Mouse (Mus musculus) spleen, adult 2 months (tissue): Measurements from ENCODE around the gene Dnaja3. TPM values are rescaled to one million over a fixed set of nuclear protein-coding genes. Genes with fewer than 3 reads are reported as not detected.

ENCODE experiments used
- DNase-seq, 2 experiments: peaks; one replicate each; pipeline versions ENCODE4 v3.0.0 to v3.0.0-alpha.2; 2012 to 2021; ENCODE audit warnings: low spot score in 2 of 2, low read depth in 1 of 2
- H3K27ac ChIP-seq: fragments of 200-500 bp; 2 replicates; pipeline ENCODE4 v1.5.1; 2012; ENCODE audit warnings: low read length, inconsistent platforms; ENCODE audit not compliant: insufficient read depth
- H3K27me3 ChIP-seq: fragments of 200-500 bp; 2 replicates; pipeline ENCODE4 v1.6.1; 2012; ENCODE audit warnings: mild to moderate bottlenecking, moderate library complexity, low read length, inconsistent platforms; ENCODE audit not compliant: control insufficient read depth, insufficient read depth
- H3K36me3 ChIP-seq: fragments of 200-500 bp; 2 replicates; pipeline ENCODE4 v1.6.1; 2012; ENCODE audit warnings: mild to moderate bottlenecking, low read length, inconsistent platforms; ENCODE audit not compliant: control insufficient read depth, insufficient read depth
- H3K4me1 ChIP-seq: fragments of 200-500 bp; 2 replicates; pipeline ENCODE4 v1.6.1; 2011; ENCODE audit warnings: inconsistent platforms; ENCODE audit not compliant: control insufficient read depth, insufficient read depth, insufficient read length
- H3K4me3 ChIP-seq: fragments of 200-500 bp; 2 replicates; pipeline ENCODE4 v1.5.1; 2011; ENCODE audit warnings: mild to moderate bottlenecking, inconsistent platforms; ENCODE audit not compliant: insufficient read depth, insufficient read length; ENCODE audit errors: extremely low read depth
- CTCF ChIP-seq: fragments of 200-500 bp; IDR thresholded peaks from 2 replicates; pipeline ENCODE4 v1.5.1; 2011; ENCODE audit warnings: mild to moderate bottlenecking, inconsistent platforms; ENCODE audit not compliant: insufficient read depth, insufficient read length, insufficient replicate concordance; ENCODE audit errors: extremely low read depth
- POLR2A ChIP-seq: fragments of 200-500 bp; IDR thresholded peaks from 2 replicates; pipeline ENCODE4 v1.6.1; 2011; ENCODE audit warnings: low read depth, low read length, inconsistent platforms
- WGBS: fragments of 180-500 bp; shearing (Covaris S2); methylation state at CpG from one replicate; pipeline ENCODE4 v1.1.7; 2018; 5-methylcytosine and 5-hydroxymethylcytosine counted together
- polyA plus RNA-seq: library from polyadenylated mRNA; depleted of rRNA; stranded (reverse); fragments of >200 nt; gene quantifications from 2 replicates; pipeline ENCODE4 v1.2.3, GENCODE M21; 2012

Gene Dnaja3
- polyA plus RNA-seq, 1 experiment: 11.0 TPM

DNA sequence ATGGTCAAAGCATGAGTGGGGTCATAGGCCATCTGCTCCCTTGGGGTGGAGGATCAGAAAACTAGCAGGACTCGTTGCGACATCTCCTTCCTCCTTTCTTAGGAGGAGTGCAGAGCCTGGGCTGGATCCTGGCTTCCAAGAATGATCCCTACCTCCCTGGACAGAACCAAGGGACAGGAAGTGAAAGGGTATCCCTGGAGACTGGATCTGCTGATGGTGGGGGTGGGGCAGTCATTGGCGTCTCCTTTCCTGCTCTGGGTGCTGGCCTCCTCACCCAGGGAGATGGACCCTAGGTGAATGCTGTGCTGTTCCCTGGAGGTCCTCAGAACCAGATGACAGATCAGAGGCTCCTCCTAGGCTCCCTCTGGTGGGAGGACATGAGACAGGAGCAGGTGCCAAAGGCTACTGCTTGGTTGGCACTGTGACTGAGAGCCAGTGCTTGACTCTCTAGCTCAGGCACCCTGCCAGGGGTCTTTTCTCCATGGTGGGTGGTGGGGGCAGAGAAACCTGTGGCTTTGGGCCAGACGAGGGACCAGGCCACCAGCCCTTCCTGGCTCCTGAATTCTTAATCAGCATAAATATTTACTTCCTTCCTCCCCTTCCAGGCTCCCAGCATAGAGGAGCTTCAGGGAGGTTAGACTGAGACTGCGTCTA lies 33.2 kb upstream of the Dnaja3 start:
- Histone ChIP-seq H3K27me3 (no peaks in the 10 kb centered on the region), H3K27ac (no peak overlapping the region; the same call in 1 of the 2 replicates), H3K4me1 (no peaks in the 10 kb centered on the region), H3K4me3 (no peak overlapping the region), H3K36me3 (no peaks in the 10 kb centered on the region)
- DNase-seq: no peak
- WGBS: 46% methylated on average over 5 of the region's 5 CpGs
- no peak for TF ChIP-seq POLR2A
- TF ChIP-seq CTCF: 0 out of 2 replicates have a peak, but pooled peaks have one; percentile 14

DNA sequence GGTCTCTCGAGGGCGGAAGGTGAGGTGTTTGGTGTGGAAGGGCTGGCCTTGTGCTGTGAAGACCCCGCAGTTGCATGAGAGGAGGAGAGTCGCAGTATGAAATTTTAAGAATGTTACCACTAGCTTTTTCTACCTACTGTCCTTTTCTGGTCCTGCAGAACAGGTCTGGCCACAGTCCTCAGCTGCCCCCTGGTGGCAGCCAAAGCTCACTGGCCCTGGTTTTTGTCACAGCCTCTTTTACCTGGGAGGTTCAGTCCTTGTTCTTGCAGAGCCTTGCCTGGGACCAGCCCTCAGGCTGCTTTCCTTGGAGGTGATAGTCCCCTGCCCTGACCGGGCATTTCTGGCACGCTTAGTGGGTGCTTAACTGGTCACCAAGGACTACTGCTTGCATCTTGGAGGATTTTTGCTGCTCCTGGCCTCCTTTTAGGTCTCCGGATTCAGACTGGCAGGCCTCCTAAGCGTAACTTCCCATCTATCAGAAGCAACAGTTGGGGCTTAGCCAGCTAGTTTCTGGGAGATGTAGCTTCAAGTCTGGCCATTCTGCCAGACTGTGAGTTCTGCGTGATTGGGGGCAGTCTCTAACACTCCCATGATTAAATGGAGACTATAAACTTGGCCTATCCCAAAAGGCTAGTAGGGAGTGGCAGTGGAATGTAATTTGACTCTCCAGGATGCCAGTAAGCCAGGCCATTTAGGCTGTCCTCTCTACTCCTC lies 31.8 kb upstream of the Dnaja3 start:
- DNase-seq: peak; percentile 61 to 79
- no peaks in the 10 kb centered on the region for H3K36me3 ChIP-seq
- 59% methylated on average over 9 of the region's 9 CpGs for WGBS
- H3K27ac ChIP-seq: no peak overlapping the region
- H3K27me3 ChIP-seq: no peaks in the 10 kb centered on the region
- TF ChIP-seq POLR2A: no peak
- peak; percentile 99 for TF ChIP-seq CTCF
- H3K4me1 ChIP-seq: no peaks in the 10 kb centered on the region
- H3K4me3 ChIP-seq: no peak overlapping the region

GRCm38 (mm10) chr16:4608532-4609059 lies 31.2 kb upstream of the Dnaja3 start:
- DNase-seq: no peak
- Histone ChIP-seq H3K36me3 (no peaks in the 10 kb centered on the region), H3K4me3 (no peak overlapping the region), H3K27me3 (no peaks in the 10 kb centered on the region), H3K4me1 (no peaks in the 10 kb centered on the region), H3K27ac (no peak overlapping the region)
- WGBS: 87% methylated on average over 19 of the region's 19 CpGs
- TF ChIP-seq CTCF (no peak), POLR2A (no peak)

- TF ChIP-seq CTCF (no peak), POLR2A (no peak)
- no peak overlapping the region for H3K27ac ChIP-seq
- no peak for DNase-seq
- 81% methylated on average over 5 of the region's 5 CpGs for WGBS
- H3K4me3 ChIP-seq: no peak overlapping the region
- no peaks in the 10 kb centered on the region for H3K27me3 ChIP-seq
- H3K4me1 ChIP-seq: no peaks in the 10 kb centered on the region
- H3K36me3 ChIP-seq: peaks cover 2% of the 10 kb centered on the region
These were observed 28.6 kb upstream of the Dnaja3 start for GRCm38 (mm10) chr16:4611193-4611592.

- no peaks in the 10 kb centered on the region for H3K4me1 ChIP-seq
- H3K27me3 ChIP-seq: no peaks in the 10 kb centered on the region
- H3K27ac ChIP-seq: no peak overlapping the region
- TF ChIP-seq POLR2A (no peak), CTCF (no peak)
- H3K4me3 ChIP-seq: no peak overlapping the region
- peaks cover 2% of the 10 kb centered on the region for H3K36me3 ChIP-seq
- WGBS: 95% methylated on average over 7 of the region's 7 CpGs
- DNase-seq: no peak
These were observed 28.1 kb upstream of the Dnaja3 start for GRCm38 (mm10) chr16:4611676-4612075.

DNA sequence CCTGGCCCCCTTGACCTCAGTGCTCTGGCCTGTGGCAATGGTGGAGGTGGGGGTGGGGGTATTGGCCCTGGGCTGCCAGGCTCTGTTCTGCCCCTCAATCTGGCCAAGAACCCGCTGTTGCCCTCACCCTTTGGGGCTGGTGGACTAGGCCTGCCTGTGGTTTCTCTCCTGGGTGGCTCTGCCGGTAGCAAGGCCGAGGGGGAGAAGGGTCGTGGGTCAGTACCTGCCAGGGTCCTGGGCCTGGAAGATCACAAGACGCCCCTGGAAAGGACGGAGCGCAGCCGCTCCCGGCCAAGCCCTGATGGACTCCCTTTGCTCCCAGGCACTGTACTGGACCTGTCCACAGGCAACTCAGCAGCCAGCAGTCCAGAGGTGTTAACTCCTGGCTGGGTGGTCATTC lies 26.1 kb upstream of the Dnaja3 start:
- Histone ChIP-seq H3K4me3 (no peak overlapping the region), H3K36me3 (peaks cover 4% of the 10 kb centered on the region), H3K27me3 (no peaks in the 10 kb centered on the region), H3K4me1 (no peaks in the 10 kb centered on the region), H3K27ac (no peak overlapping the region)
- WGBS: 98% methylated on average over 9 of the region's 9 CpGs
- TF ChIP-seq POLR2A: no peak
- no peak for TF ChIP-seq CTCF
- no peak for DNase-seq
